Comparison of ENCODE assay signal across 12 mouse cellular contexts in genomic region chr1:155239962-155240717, GRCm38 (mm10). TPM values are rescaled to one million over a fixed set of nuclear protein-coding genes. Genes with fewer than 3 reads are reported as not detected.
DNase-seq lines count a peak whose midpoint lies in the region; ATAC-seq lines count a peak whose summit lies in the region.
"Had no signal": no experiment of that assay in that cellular context is flagged by ENCODE, and none has a peak within 500 bp of the region (broad histone marks: within the 10 kb centered on the region; RNA-seq: fewer than 3 reads in every experiment).

No protein-coding gene starts in this region.

- no peak overlapping the region for H3K4me3 ChIP-seq in hindbrain, embryonic 10.5 days
- H3K4me3 ChIP-seq in hindbrain, embryonic 16.5 days (ENCODE audit: low read length) = no peak overlapping the region
- H3K4me3 ChIP-seq: embryonic facial prominence, embryonic 13.5 days; forebrain, embryonic 15.5 days; liver, embryonic 15.5 days had no signal

- intact Hi-C loops in gastrocnemius, postnatal 14 days (cut with DNase I; ENCODE audit: low total_unique reads) = loop anchor here (5.0 kb wide), 1 partner anchor 42 kb away; no protein-coding TSS in a partner anchor

- peak overlapping the region; percentile 25; the same call in 1 of the 2 replicates for H3K27ac ChIP-seq in hindbrain, embryonic 10.5 days
- no peak overlapping the region for H3K27ac ChIP-seq in hindbrain, embryonic 16.5 days (ENCODE audit: low read depth, low read length)
- H3K27ac ChIP-seq: embryonic facial prominence, embryonic 13.5 days; forebrain, embryonic 15.5 days; liver, embryonic 15.5 days had no signal

- no peak overlapping the region for H3K4me2 ChIP-seq in hindbrain, embryonic 16.5 days (ENCODE audit: low read length)
- H3K4me2 ChIP-seq: embryonic facial prominence, embryonic 13.5 days; forebrain, embryonic 15.5 days; liver, embryonic 15.5 days had no signal

- ATAC-seq in hindbrain, embryonic 16.5 days = no peak
- ATAC-seq in granulocyte monocyte progenitor cell, adult 5-6 weeks (replicated peaks; ENCODE audit: poor library complexity, severe bottlenecking) = no peak
- ATAC-seq: forebrain, embryonic 15.5 days; Patski had no signal

- H3K9me3 ChIP-seq in hindbrain, embryonic 10.5 days = no peaks in the 10 kb centered on the region
- no peaks in the 10 kb centered on the region for H3K9me3 ChIP-seq in hindbrain, embryonic 16.5 days (ENCODE audit: control insufficient read depth, low read length)
- H3K9me3 ChIP-seq: embryonic facial prominence, embryonic 13.5 days; forebrain, embryonic 15.5 days; liver, embryonic 15.5 days had no signal

- H3K36me3 ChIP-seq in hindbrain, embryonic 10.5 days = peaks cover 22% of the 10 kb centered on the region
- H3K36me3 ChIP-seq in hindbrain, embryonic 16.5 days (ENCODE audit: control insufficient read depth, insufficient read depth, low read length) = no peaks in the 10 kb centered on the region
- H3K36me3 ChIP-seq: forebrain, embryonic 15.5 days; liver, embryonic 15.5 days had no signal

- no peak for DNase-seq in hindbrain, embryonic 10.5 days (ENCODE audit: low spot score)
- DNase-seq in right cerebral cortex, postnatal 14 days = peak; percentile 4
- no peak for DNase-seq in right cerebral cortex, postnatal 36 days (ENCODE audit: low spot score in 2 of 2)
- peak; percentile 64 for DNase-seq in gastrocnemius, postnatal 14 days
- DNase-seq in urinary bladder, postnatal 25 days (ENCODE audit: low spot score) = no peak
- DNase-seq: thymus, adult 18-20 months had no signal

- H3K27me3 ChIP-seq in hindbrain, embryonic 10.5 days (ENCODE audit: insufficient read depth, poor library complexity, severe bottlenecking) = peaks cover 28% of the 10 kb centered on the region
- peaks cover 4% of the 10 kb centered on the region; the same call in 1 of the 2 replicates for H3K27me3 ChIP-seq in hindbrain, embryonic 16.5 days (replicated peaks; ENCODE audit: control insufficient read depth, insufficient read depth, low read length)
- H3K27me3 ChIP-seq: Patski had no signal

- 86% methylated on average over 6 of the region's 6 CpGs for WGBS in hindbrain, embryonic 10.5 days
- 81% methylated on average over 6 of the region's 6 CpGs for WGBS in hindbrain, embryonic 16.5 days

- peaks cover 65% of the 10 kb centered on the region for H3K4me1 ChIP-seq in hindbrain, embryonic 10.5 days (replicated peaks)
- H3K4me1 ChIP-seq in hindbrain, embryonic 16.5 days (ENCODE audit: control insufficient read depth, insufficient read depth, low read depth, low read length) = peaks cover 16% of the 10 kb centered on the region

- no peak overlapping the region for H3K9ac ChIP-seq in hindbrain, embryonic 16.5 days (ENCODE audit: low read depth, low read length)
- H3K9ac ChIP-seq: forebrain, embryonic 15.5 days; liver, embryonic 15.5 days had no signal

RNA-seq across cellular contexts. Expression of gene BC034090, which starts 4.1 kb away (rescaled TPM):
- 5.3 and 6.2 TPM in 2 replicates for polyA plus RNA-seq in hindbrain, embryonic 10.5 days (2016; fragmentation: Nextera tagmentation; extraction: Ambion mirVana)
- polyA plus RNA-seq in hindbrain, embryonic 16.5 days (2015; fragmentation: Nextera tagmentation; extraction: Ambion mirVana) = 6.0 and 6.1 TPM in 2 replicates
- 1 to 10 TPM; 3.8 to 4.3 TPM for total RNA-seq in gastrocnemius, postnatal 14 days (2021)
- 2.5 TPM in 1 of 2 replicates, not detected in the other for total RNA-seq in granulocyte monocyte progenitor cell, adult 5-6 weeks (2014; fragmentation: Nextera tagmentation)
- 0.13 TPM in 1 of 2 replicates, not detected in the other for total RNA-seq in granulocyte monocyte progenitor cell, adult 5-6 weeks (2017)

Comparison
In these comparisons a context has a peak if more than half of its experiments do, and no peak if none do; other contexts are left out.
1. DNase-seq: peak in right cerebral cortex, postnatal 14 days (single experiment) and gastrocnemius, postnatal 14 days (single experiment); none in hindbrain, embryonic 10.5 days (single experiment), right cerebral cortex, postnatal 36 days (0 of 2) and urinary bladder, postnatal 25 days (single experiment).